Mouse (Mus musculus) neural tube, embryonic 12.5 days (tissue): ENCODE measurements at regions not wholly inside any gene's neighbourhood (a gene's known extent, or its start where the extent isn't known, plus 50 kb on each side); places are given as distances from the start of the nearest gene placed in this dataset.

Experiments
- ATAC-seq: fragments of 200-750 bp; cut with Nextera tagmentation; 2 replicates; pipeline ENCODE4 v1.8.0; 2017; ENCODE audit warnings: low read depth, mild to moderate bottlenecking, moderate TSS enrichment, moderate library complexity; ENCODE audit not compliant: low FRiP score
- H3K27ac ChIP-seq: fragments of 300-500 bp; sonication (generic); 2 replicates; pipeline ENCODE4 v1.5.1; 2016
- H3K27me3 ChIP-seq: fragments of 300-500 bp; sonication (generic); replicated peaks from 2 replicates; pipeline ENCODE4 v1.6.1; 2016; ENCODE audit warnings: mild to moderate bottlenecking
- H3K36me3 ChIP-seq: fragments of 300-500 bp; sonication (generic); 2 replicates; pipeline ENCODE4 v1.6.1; 2016; ENCODE audit warnings: mild to moderate bottlenecking
- H3K4me1 ChIP-seq: fragments of 300-500 bp; sonication (generic); 2 replicates; pipeline ENCODE4 v1.6.1; 2016
- H3K4me2 ChIP-seq: fragments of 300-500 bp; sonication (generic); replicated peaks from 2 replicates; pipeline ENCODE4 v1.6.1; 2016; ENCODE audit warnings: mild to moderate bottlenecking
- H3K4me3 ChIP-seq: fragments of 300-500 bp; sonication (generic); 2 replicates; pipeline ENCODE4 v1.5.1; 2016
- H3K9ac ChIP-seq: fragments of 300-500 bp; sonication (generic); 2 replicates; pipeline ENCODE4 v1.6.1; 2016; ENCODE audit warnings: mild to moderate bottlenecking
- H3K9me3 ChIP-seq: fragments of 300-500 bp; sonication (generic); 2 replicates; pipeline ENCODE4 v1.6.1; 2016; ENCODE audit warnings: mild to moderate bottlenecking
- WGBS: fragments of 180-500 bp; shearing (Covaris S2); methylation state at CpG from one replicate; pipeline ENCODE4 v1.1.7; 2016; 5-methylcytosine and 5-hydroxymethylcytosine counted together

GRCm38 (mm10) chr10:44930796-44931195 is 136.2 kb upstream of the Prep start:
- 90% methylated on average over 2 of the region's 2 CpGs for WGBS
- H3K4me1 ChIP-seq: no peaks in the 10 kb centered on the region
- no peak overlapping the region for H3K4me3 ChIP-seq
- no peak overlapping the region for H3K9ac ChIP-seq
- H3K27me3 ChIP-seq: no peaks in the 10 kb centered on the region
- ATAC-seq: no peak
- H3K9me3 ChIP-seq: no peaks in the 10 kb centered on the region; the same call in 1 of the 2 replicates
- no peaks in the 10 kb centered on the region for H3K36me3 ChIP-seq
- no peak overlapping the region for H3K27ac ChIP-seq
- H3K4me2 ChIP-seq: no peak overlapping the region

DNA sequence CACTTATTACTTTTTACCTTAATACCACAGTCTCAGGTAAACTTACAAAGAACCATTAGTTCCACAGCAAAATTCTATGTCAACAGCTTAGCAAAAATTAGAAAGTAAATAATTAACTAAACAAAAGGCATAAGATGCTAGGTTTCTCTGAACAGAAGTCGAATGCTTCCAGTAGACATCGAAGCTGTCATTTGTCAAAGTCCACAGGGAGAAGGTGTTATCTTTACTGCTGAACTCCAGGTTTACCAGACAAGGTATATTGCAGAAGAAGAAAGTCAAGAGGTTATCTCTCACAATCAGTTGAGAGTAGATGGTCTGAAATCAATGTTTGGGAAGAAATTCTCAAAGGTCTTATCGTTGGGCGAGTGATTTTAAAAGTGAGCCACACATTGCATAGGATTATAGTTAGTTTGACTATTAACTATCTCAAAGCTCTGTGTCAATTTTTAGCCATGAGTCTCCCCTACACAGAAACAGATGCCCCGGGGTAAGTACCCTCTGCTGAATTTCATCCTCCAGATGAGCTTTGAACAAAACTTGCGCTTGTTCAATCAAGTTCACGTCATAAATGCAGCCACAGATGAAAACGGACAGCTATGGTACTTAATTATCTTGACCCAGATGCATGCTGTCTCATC is 153.1 kb upstream of the Prep start:
- H3K4me2 ChIP-seq: no peak overlapping the region
- no peak for ATAC-seq
- H3K9me3 ChIP-seq: no peaks in the 10 kb centered on the region
- no peaks in the 10 kb centered on the region for H3K4me1 ChIP-seq
- H3K27me3 ChIP-seq: no peaks in the 10 kb centered on the region
- no peak overlapping the region for H3K27ac ChIP-seq
- no peak overlapping the region for H3K9ac ChIP-seq
- no peak overlapping the region for H3K4me3 ChIP-seq
- WGBS: 93% methylated on average over 8 of the region's 8 CpGs
- no peaks in the 10 kb centered on the region for H3K36me3 ChIP-seq

- ATAC-seq: no peak
- no peaks in the 10 kb centered on the region for H3K27me3 ChIP-seq
- no peak overlapping the region for H3K4me3 ChIP-seq
- H3K27ac ChIP-seq: no peak overlapping the region
- WGBS: 95% methylated on average over 4 of the region's 4 CpGs
- no peaks in the 10 kb centered on the region for H3K36me3 ChIP-seq
- no peaks in the 10 kb centered on the region for H3K4me1 ChIP-seq
- no peak overlapping the region for H3K9ac ChIP-seq
- no peaks in the 10 kb centered on the region for H3K9me3 ChIP-seq
- no peak overlapping the region for H3K4me2 ChIP-seq
These were observed 162.5 kb upstream of the Prep start for GRCm38 (mm10) chr10:44904520-44904919.

DNA sequence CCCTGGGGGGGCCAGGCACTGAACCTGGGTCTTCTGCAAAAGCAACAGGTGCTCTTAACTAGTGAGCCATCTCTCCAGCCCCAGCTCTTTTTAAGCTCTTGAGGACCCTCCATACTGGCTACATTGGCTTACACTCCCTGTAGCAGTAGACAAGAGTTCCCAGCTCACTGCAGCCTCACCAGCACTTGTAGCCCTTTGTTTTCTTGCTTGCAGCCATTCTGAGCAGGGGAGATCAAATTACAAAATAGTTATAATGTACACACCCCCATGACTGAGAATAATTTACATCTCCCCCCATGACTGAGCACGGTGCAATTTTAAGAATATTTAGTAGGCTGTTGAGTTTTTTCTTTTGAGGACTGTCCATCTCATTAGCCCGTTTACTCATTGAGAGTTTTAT is 165.8 kb upstream of the Prep start:
- H3K36me3 ChIP-seq: no peaks in the 10 kb centered on the region
- no peak overlapping the region for H3K27ac ChIP-seq
- no peaks in the 10 kb centered on the region for H3K9me3 ChIP-seq
- H3K9ac ChIP-seq: no peak overlapping the region
- no peaks in the 10 kb centered on the region for H3K4me1 ChIP-seq
- 64% methylated on average over 2 of the region's 2 CpGs for WGBS
- no peak for ATAC-seq
- H3K4me3 ChIP-seq: no peak overlapping the region
- H3K4me2 ChIP-seq: no peak overlapping the region
- no peaks in the 10 kb centered on the region for H3K27me3 ChIP-seq

GRCm38 (mm10) chr10:44892124-44892523 is 174.9 kb upstream of the Prep start:
- Histone ChIP-seq H3K4me3 (no peak overlapping the region), H3K4me1 (peaks cover 5% of the 10 kb centered on the region; the same call in 1 of the 2 replicates), H3K27me3 (no peaks in the 10 kb centered on the region), H3K9me3 (no peaks in the 10 kb centered on the region), H3K36me3 (no peaks in the 10 kb centered on the region), H3K4me2 (no peak overlapping the region), H3K27ac (no peak overlapping the region), H3K9ac (no peak overlapping the region)
- 60% methylated on average over 6 of the region's 6 CpGs for WGBS
- ATAC-seq: no peak

DNA sequence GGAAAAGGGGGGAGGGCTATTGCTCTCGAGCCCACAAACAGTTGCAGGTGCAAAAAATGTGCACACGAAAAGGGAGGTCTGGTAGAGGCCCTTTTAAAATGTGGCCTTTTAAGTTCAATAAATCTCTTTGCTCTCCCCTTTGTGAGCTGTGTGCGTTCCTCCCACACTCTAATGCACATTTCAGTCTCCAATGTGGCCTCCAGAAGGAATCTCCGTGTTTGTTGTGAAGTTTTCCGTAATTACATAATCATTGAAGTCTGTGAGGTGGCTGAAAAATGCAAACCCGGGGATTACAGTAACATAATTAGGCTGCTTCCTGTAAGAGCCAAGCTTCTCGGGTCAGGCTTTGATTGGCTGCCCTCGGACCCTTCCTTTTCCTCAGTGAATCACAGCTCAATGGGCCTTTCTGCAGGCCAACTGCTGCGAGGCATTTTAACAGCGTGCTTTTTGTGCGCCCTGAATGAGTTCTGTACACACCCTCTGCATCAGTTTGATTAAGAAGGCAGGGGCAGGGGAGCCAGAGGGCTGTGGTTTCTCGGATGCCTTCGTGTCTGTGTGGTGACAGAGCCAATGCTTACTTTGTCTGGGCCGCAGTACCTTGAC is 179.8 kb upstream of the Prep start:
- Histone ChIP-seq H3K4me2 (peak overlapping the region; percentile 33), H3K9ac (no peak overlapping the region), H3K4me3 (no peak overlapping the region), H3K36me3 (no peaks in the 10 kb centered on the region), H3K4me1 (peaks cover 10% of the 10 kb centered on the region; the same call in 1 of the 2 replicates), H3K27me3 (no peaks in the 10 kb centered on the region), H3K9me3 (no peaks in the 10 kb centered on the region), H3K27ac (no peak overlapping the region)
- ATAC-seq: peak; percentile 88
- 18% methylated on average over 14 of the region's 14 CpGs for WGBS

GRCm38 (mm10) chr10:44881967-44882366 is 185.0 kb upstream of the Prep start:
- no peak overlapping the region for H3K9ac ChIP-seq
- no peak overlapping the region for H3K27ac ChIP-seq
- no peaks in the 10 kb centered on the region for H3K27me3 ChIP-seq
- WGBS: 60% methylated on average over 2 of the region's 2 CpGs
- no peak for ATAC-seq
- H3K9me3 ChIP-seq: no peaks in the 10 kb centered on the region
- no peak overlapping the region for H3K4me2 ChIP-seq
- H3K36me3 ChIP-seq: no peaks in the 10 kb centered on the region
- no peak overlapping the region for H3K4me3 ChIP-seq
- peaks cover 3% of the 10 kb centered on the region; the same call in 1 of the 2 replicates for H3K4me1 ChIP-seq

DNA sequence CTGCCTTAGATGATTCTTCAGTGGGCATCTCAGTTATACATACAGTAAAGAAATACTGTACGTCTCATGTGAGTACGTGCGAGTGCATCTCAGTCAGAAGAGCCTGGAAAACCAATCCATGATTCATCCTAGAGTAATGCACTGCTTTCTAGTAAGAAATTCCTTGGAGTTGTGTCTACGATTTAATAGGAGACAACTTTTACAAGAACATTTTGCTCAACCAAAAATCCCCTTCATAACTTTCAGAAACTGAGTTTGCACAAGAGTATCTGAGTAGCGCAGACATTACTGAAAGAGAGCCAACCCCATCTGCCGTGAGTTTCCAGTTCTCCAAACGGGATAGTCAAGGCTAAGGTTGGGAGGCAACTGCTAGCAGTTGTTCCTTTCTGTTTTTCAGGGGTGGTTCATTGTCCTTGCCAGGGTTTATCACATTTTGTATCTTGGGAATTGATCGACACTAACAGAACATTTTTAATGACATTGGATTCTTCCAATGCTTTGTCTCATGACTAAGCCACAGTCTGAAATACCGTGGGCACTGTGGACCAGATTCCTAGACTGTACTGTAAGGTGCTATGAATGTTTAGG is 189.8 kb upstream of the Prep start:
- H3K9ac ChIP-seq: no peak overlapping the region
- no peaks in the 10 kb centered on the region for H3K4me1 ChIP-seq
- H3K36me3 ChIP-seq: no peaks in the 10 kb centered on the region
- no peaks in the 10 kb centered on the region for H3K27me3 ChIP-seq
- H3K9me3 ChIP-seq: no peaks in the 10 kb centered on the region
- no peak overlapping the region for H3K4me3 ChIP-seq
- H3K4me2 ChIP-seq: no peak overlapping the region
- no peak overlapping the region for H3K27ac ChIP-seq
- ATAC-seq: no peak
- 92% methylated on average over 9 of the region's 9 CpGs for WGBS

DNA sequence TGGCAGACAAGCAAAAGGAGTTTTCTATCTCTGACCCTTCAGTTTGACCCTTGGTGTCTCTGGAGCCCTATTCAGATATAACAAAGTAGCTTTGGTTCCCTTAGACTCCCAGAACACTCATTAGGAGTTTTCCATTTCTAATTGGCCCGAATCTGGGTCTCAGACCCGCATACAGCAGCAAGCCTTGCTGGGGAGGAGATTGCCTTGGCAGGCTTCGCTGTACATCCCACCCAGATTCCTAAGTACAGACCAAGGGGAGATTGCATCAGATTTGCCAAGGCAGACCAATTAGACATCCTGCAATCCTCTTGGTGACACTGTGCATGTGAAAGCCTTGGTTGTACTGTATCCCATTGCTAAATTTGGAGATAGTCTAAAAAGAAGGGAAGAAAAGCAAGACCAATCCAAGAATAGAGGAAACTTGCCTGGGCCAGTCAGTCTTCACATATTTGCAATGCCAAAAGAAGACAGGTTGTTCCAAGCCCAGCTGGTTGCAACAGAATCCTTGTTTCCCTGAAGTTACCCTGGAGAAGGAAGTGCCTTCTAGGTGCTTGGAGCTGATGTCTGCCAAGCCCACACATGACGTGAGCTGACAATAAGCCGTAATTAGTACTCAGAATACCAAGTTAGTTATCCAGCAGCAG is 193.2 kb upstream of the Prep start:
- no peak for ATAC-seq
- no peaks in the 10 kb centered on the region for H3K36me3 ChIP-seq
- no peak overlapping the region for H3K27ac ChIP-seq
- no peaks in the 10 kb centered on the region for H3K27me3 ChIP-seq
- H3K9me3 ChIP-seq: no peaks in the 10 kb centered on the region
- no peak overlapping the region for H3K4me3 ChIP-seq
- no peak overlapping the region for H3K9ac ChIP-seq
- 70% methylated on average over 5 of the region's 5 CpGs for WGBS
- H3K4me2 ChIP-seq: no peak overlapping the region
- H3K4me1 ChIP-seq: no peaks in the 10 kb centered on the region

GRCm38 (mm10) chr10:44864191-44864747 is 202.7 kb upstream of the Prep start:
- H3K4me2 ChIP-seq: no peak overlapping the region
- H3K36me3 ChIP-seq: no peaks in the 10 kb centered on the region
- no peak overlapping the region for H3K9ac ChIP-seq
- no peak overlapping the region for H3K27ac ChIP-seq
- 41% methylated on average over 1 of the region's 1 CpGs for WGBS
- no peaks in the 10 kb centered on the region for H3K27me3 ChIP-seq
- H3K4me1 ChIP-seq: no peaks in the 10 kb centered on the region
- H3K9me3 ChIP-seq: no peaks in the 10 kb centered on the region
- no peak overlapping the region for H3K4me3 ChIP-seq
- ATAC-seq: no peak

DNA sequence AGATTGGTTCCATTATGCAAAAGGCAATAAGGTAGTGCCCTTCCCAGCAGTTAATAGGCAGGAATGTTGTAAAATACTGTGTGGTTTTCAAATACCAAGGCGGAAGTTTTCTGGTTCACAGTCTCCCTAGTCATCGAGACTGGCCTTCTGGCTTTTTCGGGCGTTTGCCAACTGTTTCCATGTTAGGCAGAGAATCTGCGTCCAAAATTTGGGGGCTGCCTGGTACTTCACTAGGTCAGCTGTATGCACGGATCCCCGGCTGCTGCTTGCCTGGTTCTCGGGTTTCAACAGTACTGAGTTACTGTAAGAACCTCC is 204.7 kb upstream of the Prep start:
- Histone ChIP-seq H3K9me3 (no peaks in the 10 kb centered on the region), H3K4me2 (no peak overlapping the region), H3K27me3 (no peaks in the 10 kb centered on the region), H3K27ac (no peak overlapping the region), H3K9ac (no peak overlapping the region), H3K4me3 (no peak overlapping the region), H3K36me3 (no peaks in the 10 kb centered on the region), H3K4me1 (no peaks in the 10 kb centered on the region)
- 28% methylated on average over 8 of the region's 8 CpGs for WGBS
- ATAC-seq: no peak

- Histone ChIP-seq H3K4me2 (no peak overlapping the region), H3K36me3 (no peaks in the 10 kb centered on the region), H3K4me1 (no peaks in the 10 kb centered on the region), H3K9me3 (no peaks in the 10 kb centered on the region), H3K4me3 (no peak overlapping the region), H3K9ac (no peak overlapping the region), H3K27me3 (no peaks in the 10 kb centered on the region), H3K27ac (no peak overlapping the region)
- 82% methylated on average over 10 of the region's 10 CpGs for WGBS
- ATAC-seq: no peak
These were observed 205.2 kb upstream of the Prep start for GRCm38 (mm10) chr10:44861671-44862359.
